Mouse (Mus musculus): Measurements from ENCODE around the gene Tnfrsf26.

GRCm38 (mm10) chr7:143628540-143628939 is at the start of gene Tnfrsf26:
- TF ChIP-seq POLR2A (IDR thresholded peaks at IDR 0.05; ENCODE audit: insufficient read depth, low read depth, low read length) (no peak), CTCF (IDR thresholded peaks at IDR 0.05; ENCODE audit: insufficient read depth, low read depth, low read length) (no peak)

Measured in olfactory bulb, adult 2 months (tissue).